Mouse (Mus musculus) liver, embryonic 16.5 days (tissue): ENCODE data around the gene Thnsl2. TPM values are rescaled to one million over a fixed set of nuclear protein-coding genes. Genes with fewer than 3 reads are reported as not detected.

Experiments used
- ATAC-seq: fragments of 200-750 bp; cut with Nextera tagmentation; 2 replicates; pipeline ENCODE4 v1.8.0; 2017; ENCODE audit warnings: low read depth, mild to moderate bottlenecking, moderate number of reproducible peaks, moderate library complexity
- H3K27ac ChIP-seq: fragments of 300-500 bp; sonication (generic); 2 replicates; pipeline ENCODE4 v1.5.1; 2014; ENCODE audit warnings: mild to moderate bottlenecking, low read length
- H3K27me3 ChIP-seq: fragments of 300-500 bp; sonication (generic); 2 replicates; pipeline ENCODE4 v1.6.1; 2014; ENCODE audit warnings: low read depth, low read length, mixed read lengths; ENCODE audit not compliant: control insufficient read depth, insufficient read depth
- H3K36me3 ChIP-seq: fragments of 300-500 bp; sonication (generic); 2 replicates; pipeline ENCODE4 v1.6.1; 2014; ENCODE audit warnings: mild to moderate bottlenecking; ENCODE audit not compliant: control insufficient read depth, insufficient read depth
- H3K4me1 ChIP-seq: fragments of 300-500 bp; sonication (generic); 2 replicates; pipeline ENCODE4 v1.6.1; 2014; ENCODE audit warnings: low read depth, low read length, mixed read lengths; ENCODE audit not compliant: control insufficient read depth
- H3K4me2 ChIP-seq: fragments of 300-500 bp; sonication (generic); 2 replicates; pipeline ENCODE4 v1.6.1; 2014; ENCODE audit warnings: low read depth, low read length, mixed read lengths
- H3K4me3 ChIP-seq: fragments of 300-500 bp; sonication (generic); 2 replicates; pipeline ENCODE4 v1.5.1; 2014; ENCODE audit warnings: low read depth, mild to moderate bottlenecking, low read length
- H3K9ac ChIP-seq: fragments of 300-500 bp; sonication (generic); 2 replicates; pipeline ENCODE4 v1.6.1; 2014; ENCODE audit warnings: low read depth, low read length
- H3K9me3 ChIP-seq: fragments of 300-500 bp; sonication (generic); replicated peaks from 2 replicates; pipeline ENCODE4 v1.6.1; 2016; ENCODE audit warnings: low read length; ENCODE audit not compliant: control insufficient read depth
- WGBS: fragments of 180-500 bp; shearing (Covaris S2); extraction: QIAGEN DNeasy Blood & Tissue Kit; methylation state at CpG from one replicate; pipeline ENCODE4 v1.1.7; 2014; ENCODE audit not compliant: insufficient replicate concordance; 5-methylcytosine and 5-hydroxymethylcytosine counted together
- polyA plus RNA-seq: library from polyadenylated mRNA; unstranded; fragments of >200 nt; fragmentation: Nextera tagmentation; extraction: Ambion mirVana; gene quantifications from 2 replicates; pipeline ENCODE4 v1.2.1, GENCODE M21; 2015

Gene Thnsl2
- polyA plus RNA-seq, 1 experiment from 2014 or later: 20.3 TPM

GRCm38 (mm10) chr6:71083441-71083840 is 60.8 kb downstream of the Thnsl2 start:
- Histone ChIP-seq H3K9me3 (no peaks in the 10 kb centered on the region), H3K27me3 (no peaks in the 10 kb centered on the region), H3K36me3 (no peaks in the 10 kb centered on the region), H3K27ac (no peak overlapping the region), H3K4me3 (no peak overlapping the region), H3K4me2 (no peak overlapping the region), H3K9ac (no peak overlapping the region), H3K4me1 (no peaks in the 10 kb centered on the region)
- 49% methylated on average over 7 of the region's 7 CpGs for WGBS
- no peak for ATAC-seq

- no peaks in the 10 kb centered on the region for H3K9me3 ChIP-seq
- 60% methylated on average over 11 of the region's 11 CpGs for WGBS
- no peak overlapping the region for H3K9ac ChIP-seq
- no peak overlapping the region for H3K4me3 ChIP-seq
- no peaks in the 10 kb centered on the region for H3K27me3 ChIP-seq
- no peaks in the 10 kb centered on the region for H3K36me3 ChIP-seq
- no peak overlapping the region for H3K27ac ChIP-seq
- no peaks in the 10 kb centered on the region for H3K4me1 ChIP-seq
- H3K4me2 ChIP-seq: no peak overlapping the region
- no peak for ATAC-seq
These were observed 62.2 kb downstream of the Thnsl2 start for GRCm38 (mm10) chr6:71082084-71082483.

- Histone ChIP-seq H3K9ac (no peak overlapping the region), H3K9me3 (no peaks in the 10 kb centered on the region), H3K27me3 (no peaks in the 10 kb centered on the region), H3K36me3 (no peaks in the 10 kb centered on the region), H3K4me2 (no peak overlapping the region), H3K27ac (no peak overlapping the region), H3K4me3 (no peak overlapping the region), H3K4me1 (no peaks in the 10 kb centered on the region)
- 54% methylated on average over 6 of the region's 6 CpGs for WGBS
- no peak for ATAC-seq
These were observed 63.0 kb downstream of the Thnsl2 start for GRCm38 (mm10) chr6:71081230-71081629.

Other genes with a start within 250 kb of the Thnsl2 start
- not detected in 2 replicates for gene Tex37, start 225.5 kb downstream of the Thnsl2 start, polyA plus RNA-seq
- gene Foxi3, start 187.9 kb downstream of the Thnsl2 start, polyA plus RNA-seq: not detected in 2 replicates
- gene Fabp1, start 55.4 kb upstream of the Thnsl2 start, polyA plus RNA-seq: 679 TPM in 2 replicates
- gene Krcc1, start 127.2 kb upstream of the Thnsl2 start, polyA plus RNA-seq: 23.0 and 24.5 TPM in 2 replicates
- gene Smyd1, start 177.8 kb upstream of the Thnsl2 start, polyA plus RNA-seq: 0.47 and 0.64 TPM in 2 replicates
- 0.07 TPM in 1 of 2 replicates, not detected in the other for gene Cd8b1, start 178.3 kb upstream of the Thnsl2 start, polyA plus RNA-seq
- gene Cd8a, start 229.0 kb upstream of the Thnsl2 start, polyA plus RNA-seq: not detected in 2 replicates